Comparison of ENCODE assay signal across 12 mouse cellular contexts in genomic region chr2:174058316-174058939, GRCm38 (mm10). TPM values are rescaled to one million over a fixed set of nuclear protein-coding genes. Genes with fewer than 3 reads are reported as not detected.
DNase-seq lines count a peak whose midpoint lies in the region; ATAC-seq lines count a peak whose summit lies in the region.
"Had no signal": no experiment of that assay in that cellular context is flagged by ENCODE, and none has a peak within 500 bp of the region (broad histone marks: within the 10 kb centered on the region; RNA-seq: fewer than 3 reads in every experiment).

No protein-coding gene starts in this region.

- H3K36me3 ChIP-seq in midbrain, embryonic 15.5 days (replicated peaks) = no peaks in the 10 kb centered on the region
- H3K36me3 ChIP-seq: hindbrain, embryonic 13.5 days had no signal

- 88% methylated on average over 8 of the region's 8 CpGs for WGBS in midbrain, embryonic 15.5 days

- no peak overlapping the region for H3K4me2 ChIP-seq in midbrain, embryonic 15.5 days
- H3K4me2 ChIP-seq: hindbrain, embryonic 13.5 days had no signal

- H3K9ac ChIP-seq in midbrain, embryonic 15.5 days = no peak overlapping the region
- H3K9ac ChIP-seq: hindbrain, embryonic 13.5 days had no signal

- H3K9me3 ChIP-seq in midbrain, embryonic 15.5 days = no peaks in the 10 kb centered on the region
- H3K9me3 ChIP-seq: hindbrain, embryonic 13.5 days had no signal

- DNase-seq in heart, adult 11 months = peak; percentile 68
- no peak for DNase-seq in heart, adult 9 months (ENCODE audit: low spot score in 2 of 2)
- DNase-seq in testis, postnatal 10 days (ENCODE audit: low spot score) = peak; percentile 31
- no peak for DNase-seq in testis, postnatal 14 days (ENCODE audit: low spot score)
- DNase-seq in kidney, postnatal 25 days = peak; percentile 80 to 88
- no peak for DNase-seq in lung, adult 18-20 months
- DNase-seq in adrenal gland, adult 18-20 months (ENCODE audit: low spot score in 2 of 2) = no peak
- DNase-seq: cerebellum, adult 2 months had no signal

- H3K4me1 ChIP-seq in midbrain, embryonic 15.5 days = no peaks in the 10 kb centered on the region

- ATAC-seq in midbrain, embryonic 15.5 days (replicated peaks) = no peak
- ATAC-seq: Patski had no signal

- H3K27me3 ChIP-seq in midbrain, embryonic 15.5 days (replicated peaks) = no peaks in the 10 kb centered on the region
- H3K27me3 ChIP-seq: Patski had no signal

- no peak overlapping the region for H3K4me3 ChIP-seq in midbrain, embryonic 15.5 days
- H3K4me3 ChIP-seq: hindbrain, embryonic 13.5 days had no signal

- no peak overlapping the region for H3K27ac ChIP-seq in midbrain, embryonic 15.5 days
- H3K27ac ChIP-seq: hindbrain, embryonic 13.5 days; macrophage had no signal

RNA-seq across cellular contexts. Expression of gene Stx16, which starts 17.7 kb away (rescaled TPM):
- total RNA-seq in adrenal gland, adult 18-20 months (2021) = 10 to 100 TPM; 34.2 to 44.8 TPM
- 15.2 and 16.7 TPM in 2 replicates for polyA plus RNA-seq in midbrain, embryonic 15.5 days (2015; fragmentation: Nextera tagmentation; extraction: Ambion mirVana)

RNA-seq across cellular contexts. Expression of gene Npepl1, which starts 51.7 kb away (rescaled TPM):
- total RNA-seq in adrenal gland, adult 18-20 months (2021) = 10 to 100 TPM; 56.1 to 60.8 TPM
- polyA plus RNA-seq in midbrain, embryonic 15.5 days (2015; fragmentation: Nextera tagmentation; extraction: Ambion mirVana) = 17.4 and 19.6 TPM in 2 replicates

Comparison
In these comparisons a context has a peak if more than half of its experiments do, and no peak if none do; other contexts are left out.
1. DNase-seq: peak in heart, adult 11 months (single experiment), testis, postnatal 10 days (single experiment) and kidney, postnatal 25 days (2 of 2); none in heart, adult 9 months (0 of 2), testis, postnatal 14 days (single experiment), lung, adult 18-20 months (0 of 2) and adrenal gland, adult 18-20 months (0 of 2).